Mouse (Mus musculus) MEL (cell line): Measurements from ENCODE around the gene Chmp1a.

Experiments used
- CTCF ChIP-seq, 3 experiments: IDR thresholded peaks in 2 of 3; conservative IDR thresholded peaks in 1 of 3; 2 replicates each; pipeline ENCODE4 v1.5.1; 2011 to 2012; ENCODE audit warnings: low read length in 3 of 3, low read depth in 2 of 3, mild to moderate bottlenecking in 2 of 3, improper control_type of control experiment in 1 of 3, inconsistent platforms in 1 of 3, mixed read lengths in 1 of 3, moderate library complexity in 1 of 3; ENCODE audit not compliant: control insufficient read depth in 1 of 3, insufficient read depth in 1 of 3, poor library complexity in 1 of 3, severe bottlenecking in 1 of 3
- EP300 ChIP-seq, 2 experiments: IDR thresholded peaks; 2 replicates each; pipeline ENCODE4 v1.6.1; 2011; ENCODE audit warnings: improper control_type of control experiment in 2 of 2, low read length in 2 of 2, low read depth in 1 of 2, mild to moderate bottlenecking in 1 of 2
- HCFC1 ChIP-seq: IDR thresholded peaks from 2 replicates; pipeline ENCODE4 v1.6.1; 2012; ENCODE audit warnings: low read depth, mild to moderate bottlenecking, inconsistent platforms, low read length, improper control_type of control experiment, moderate library complexity
- KAT2A ChIP-seq: conservative IDR thresholded peaks from 2 replicates; pipeline ENCODE4 v1.6.1; 2012; ENCODE audit warnings: low read depth, low read length, improper control_type of control experiment, inconsistent platforms
- POLR2A ChIP-seq, 2 experiments: IDR thresholded peaks; 2 replicates each; pipeline ENCODE4 v1.6.1; 2011 to 2012; ENCODE audit warnings: low read length in 2 of 2, mild to moderate bottlenecking in 2 of 2, control low read depth in 1 of 2, improper control_type of control experiment in 1 of 2, low read depth in 1 of 2, moderate library complexity in 1 of 2; ENCODE audit not compliant: control insufficient read depth in 1 of 2, insufficient read depth in 1 of 2, poor library complexity in 1 of 2
- POLR2AphosphoS2 ChIP-seq: IDR thresholded peaks from 2 replicates; pipeline ENCODE4 v1.6.1; 2011; ENCODE audit warnings: low read length, improper control_type of control experiment
- USF1 ChIP-seq: IDR thresholded peaks from 2 replicates; pipeline ENCODE4 v1.6.1; 2014; ENCODE audit warnings: low read depth, mild to moderate bottlenecking, inconsistent platforms, low read length, improper control_type of control experiment, moderate library complexity

- no peak for TF ChIP-seq POLR2AphosphoS2
- no peak for TF ChIP-seq CTCF (IDR thresholded peaks at IDR 0.05 in 2 of 3, conservative IDR thresholded peaks at IDR 0.05 in 1 of 3; ENCODE audit: control insufficient read depth in 1 of 3, insufficient read depth in 1 of 3, low read depth in 2 of 3, low read length in 3 of 3, poor library complexity in 1 of 3, severe bottlenecking in 1 of 3)
- no peak for TF ChIP-seq HCFC1
- TF ChIP-seq KAT2A: no peak
- TF ChIP-seq POLR2A (IDR thresholded peaks at IDR 0.05; ENCODE audit: control insufficient read depth in 1 of 2, insufficient read depth in 1 of 2, low read depth in 1 of 2, low read length in 2 of 2, poor library complexity in 1 of 2): no peak
- no peak for TF ChIP-seq EP300 (IDR thresholded peaks at IDR 0.05; ENCODE audit: low read depth in 1 of 2, low read length in 2 of 2)
- TF ChIP-seq USF1: no peak
These were observed 35.2 kb upstream of the Chmp1a start for GRCm38 (mm10) chr8:123247748-123248147.
